Mouse (Mus musculus): Measurements from ENCODE around the gene Vmn1r52.

- TF ChIP-seq CTCF (conservative IDR thresholded peaks at IDR 0.05; ENCODE audit: low read length), result no peak
- TF ChIP-seq NANOG (IDR thresholded peaks at IDR 0.05; ENCODE audit: borderline replicate concordance, low read length), result no peak
- no peak for TF ChIP-seq POU5F1 (IDR thresholded peaks at IDR 0.05; ENCODE audit: borderline replicate concordance, low read length)
These were observed 14.5 kb upstream of the Vmn1r52 start for GRCm38 (mm10) chr6:90160139-90160538.
